Mouse (Mus musculus): ENCODE results near the gene Tenm4.

Tenm4 gene

GRCm38 (mm10) chr7:96889061-96890034, 718.3 kb downstream of the Tenm4 start:
- no peak for TF ChIP-seq GATA4 (IDR thresholded peaks at IDR 0.05; ENCODE audit: insufficient replicate concordance, low read length)

GRCm38 (mm10) chr7:96890035-96890621, 719.1 kb downstream of the Tenm4 start:
- TF ChIP-seq GATA4 (IDR thresholded peaks at IDR 0.05; ENCODE audit: insufficient replicate concordance, low read length) = no peak

DNA sequence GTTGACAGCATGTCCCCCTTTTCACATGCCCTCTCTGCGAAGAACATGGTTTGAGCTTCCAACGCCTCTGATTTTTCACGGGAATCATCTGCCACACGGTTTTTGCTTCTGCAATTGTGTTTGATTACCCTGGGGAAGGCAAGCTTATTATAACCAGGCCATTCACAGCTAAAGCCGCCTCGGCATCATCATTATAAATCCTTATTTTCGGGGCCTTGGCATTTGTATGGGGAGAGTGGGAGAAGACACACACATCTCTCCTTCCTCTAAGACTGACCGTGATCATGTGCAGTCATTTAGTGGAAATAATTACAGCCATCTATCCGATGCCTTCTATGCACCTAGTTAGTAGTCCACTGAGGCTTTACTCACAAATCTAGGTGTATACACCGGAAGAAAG, 719.9 kb downstream of the Tenm4 start:
- no peak for TF ChIP-seq GATA4 (IDR thresholded peaks at IDR 0.05; ENCODE audit: insufficient replicate concordance, low read length)

DNA sequence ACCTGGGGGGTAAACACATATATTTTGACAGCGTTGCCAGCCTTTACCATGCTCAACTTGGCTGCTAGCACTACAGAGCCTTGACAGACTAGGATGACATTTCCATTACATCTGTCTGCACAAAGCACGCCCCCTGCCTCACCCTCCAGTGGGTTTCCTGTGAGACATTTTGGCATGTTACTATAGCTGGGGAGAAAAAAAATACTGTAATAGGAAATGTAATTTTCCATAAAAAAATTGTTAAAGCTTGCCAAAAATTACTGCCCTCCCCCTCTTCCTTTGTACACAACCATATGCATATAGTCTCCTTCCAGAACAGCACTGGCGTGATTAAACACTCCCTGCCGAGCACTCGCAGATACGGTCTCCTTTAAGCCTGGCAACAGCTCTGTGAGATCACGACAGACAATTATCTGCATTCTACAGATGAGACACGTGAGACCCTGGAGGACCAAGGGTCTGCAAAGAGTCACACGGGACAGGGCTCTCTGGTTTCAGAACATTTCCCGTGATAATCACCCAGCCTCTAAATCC, 728.1 kb downstream of the Tenm4 start:
- no peak for TF ChIP-seq GATA4 (IDR thresholded peaks at IDR 0.05; ENCODE audit: insufficient replicate concordance, low read length)

DNA sequence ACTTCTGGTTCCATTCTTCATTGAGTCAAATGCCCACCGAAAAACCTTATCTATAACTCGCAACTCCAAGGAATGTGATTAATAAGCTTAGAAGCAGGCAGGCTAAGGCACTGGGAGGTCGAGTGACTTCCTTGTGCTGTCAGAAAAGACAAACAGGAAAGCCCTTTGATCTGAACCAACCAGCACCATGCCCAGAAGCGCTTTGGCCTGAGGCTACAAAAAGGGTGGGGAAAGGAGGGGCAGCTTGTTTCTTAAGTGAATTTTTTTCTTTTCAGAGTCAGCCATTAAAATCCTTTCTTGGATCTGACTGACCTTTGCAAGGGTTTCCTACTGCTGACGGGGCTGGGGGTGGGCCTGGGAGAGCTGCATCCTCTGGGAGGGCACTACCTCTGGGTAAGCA, 731.1 kb downstream of the Tenm4 start:
- no peak for TF ChIP-seq GATA4 (IDR thresholded peaks at IDR 0.05; ENCODE audit: insufficient replicate concordance, low read length)

- TF ChIP-seq GATA4 (IDR thresholded peaks at IDR 0.05; ENCODE audit: insufficient replicate concordance, low read length) = no peak
These were observed 732.3 kb downstream of the Tenm4 start for GRCm38 (mm10) chr7:96903088-96903985.

- TF ChIP-seq GATA4 (IDR thresholded peaks at IDR 0.05; ENCODE audit: insufficient replicate concordance, low read length) = no peak
These were observed 733.4 kb downstream of the Tenm4 start for GRCm38 (mm10) chr7:96904442-96904841.

DNA sequence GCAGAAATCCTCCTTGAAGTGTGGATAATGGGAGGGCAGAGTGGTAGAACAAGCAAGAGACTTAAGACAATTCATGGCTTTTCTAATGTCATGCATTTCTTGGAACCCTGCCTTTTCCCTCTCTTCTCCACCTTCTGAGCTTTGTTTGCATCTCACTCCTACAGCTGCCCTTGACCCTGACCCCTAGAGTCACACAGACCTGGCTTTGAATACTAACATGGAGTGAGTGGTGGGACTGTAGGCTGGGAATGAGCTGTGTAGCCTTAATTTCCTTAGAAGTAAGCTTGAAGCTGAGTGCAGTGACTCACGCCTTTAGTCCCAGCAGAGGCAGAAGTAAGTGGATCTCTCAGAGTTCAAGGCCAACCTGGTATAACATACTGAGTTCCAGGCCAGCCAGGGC, 733.9 kb downstream of the Tenm4 start:
- no peak for TF ChIP-seq GATA4 (IDR thresholded peaks at IDR 0.05; ENCODE audit: insufficient replicate concordance, low read length)

DNA sequence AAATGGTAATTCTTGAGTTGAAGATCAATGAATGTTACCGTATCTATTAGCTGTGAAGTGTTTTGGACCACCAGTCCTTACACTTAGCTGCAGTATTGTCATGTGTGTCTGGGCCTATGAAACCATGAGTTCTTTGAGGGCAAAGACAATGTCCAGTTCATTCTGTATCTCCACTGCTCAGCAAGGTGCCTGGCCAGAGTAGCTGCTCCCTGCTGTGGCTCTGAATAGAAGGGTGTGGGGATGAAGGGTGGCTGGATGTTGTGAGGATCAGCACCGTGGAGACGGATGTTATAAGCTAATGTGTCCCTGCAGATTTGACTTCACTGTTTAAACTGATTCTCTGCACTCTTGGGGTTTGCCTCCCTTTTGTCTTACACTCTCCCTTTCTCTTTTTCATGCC, 734.4 kb downstream of the Tenm4 start:
- TF ChIP-seq GATA4 (IDR thresholded peaks at IDR 0.05; ENCODE audit: insufficient replicate concordance, low read length) = no peak

DNA sequence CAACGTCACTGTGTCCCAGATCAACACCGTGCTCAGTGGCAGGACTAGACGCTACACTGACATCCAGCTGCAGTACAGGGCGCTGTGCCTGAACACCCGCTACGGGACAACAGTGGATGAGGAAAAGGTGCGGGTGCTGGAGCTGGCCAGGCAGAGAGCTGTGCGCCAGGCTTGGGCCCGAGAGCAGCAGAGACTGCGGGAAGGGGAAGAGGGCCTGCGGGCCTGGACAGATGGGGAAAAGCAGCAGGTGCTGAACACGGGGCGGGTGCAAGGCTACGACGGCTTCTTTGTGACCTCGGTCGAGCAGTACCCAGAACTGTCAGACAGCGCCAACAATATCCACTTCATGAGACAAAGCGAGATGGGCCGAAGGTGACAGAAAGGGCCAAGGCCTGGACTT, 735.2 kb downstream of the Tenm4 start:
- no peak for TF ChIP-seq GATA4 (IDR thresholded peaks at IDR 0.05; ENCODE audit: insufficient replicate concordance, low read length)

DNA sequence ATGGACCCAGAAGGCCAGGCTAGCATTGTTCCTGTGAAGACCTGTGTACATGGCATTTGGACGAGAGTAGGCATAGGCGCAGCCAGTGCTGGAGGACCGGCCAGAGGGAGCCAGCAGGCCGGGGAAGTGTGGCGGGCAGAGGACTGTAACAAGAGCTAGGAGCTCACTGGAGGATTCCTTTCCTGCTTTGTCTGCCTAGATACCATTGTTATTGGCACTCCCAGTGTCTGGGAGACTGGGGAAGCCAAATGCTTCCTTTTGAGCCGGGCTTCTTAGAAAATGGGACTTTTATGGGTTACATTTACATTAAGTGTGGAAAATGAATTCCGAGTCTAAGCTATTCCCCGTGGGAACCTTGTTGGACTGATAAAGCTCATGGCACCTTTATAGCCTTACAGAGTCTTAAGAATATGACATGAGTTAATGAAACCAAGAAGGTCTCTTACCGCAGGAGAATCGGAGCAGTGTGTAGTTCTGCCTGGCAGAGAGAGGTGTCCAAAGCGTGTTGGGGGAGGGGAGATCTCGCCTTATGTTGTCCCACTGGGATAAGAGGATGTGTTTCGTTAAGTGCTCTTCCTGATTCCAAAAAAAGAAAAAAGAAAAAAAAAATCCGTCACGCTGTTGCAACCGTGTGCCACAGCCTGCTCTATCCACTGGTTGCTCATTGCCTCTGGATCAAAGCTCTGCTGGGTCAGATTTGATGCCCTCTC, 737.1 kb downstream of the Tenm4 start:
- no peak for TF ChIP-seq GATA4 (IDR thresholded peaks at IDR 0.05; ENCODE audit: insufficient replicate concordance, low read length)

GRCm38 (mm10) chr7:96909856-96910255, 738.8 kb downstream of the Tenm4 start:
- no peak for TF ChIP-seq GATA4 (IDR thresholded peaks at IDR 0.05; ENCODE audit: insufficient replicate concordance, low read length)

DNA sequence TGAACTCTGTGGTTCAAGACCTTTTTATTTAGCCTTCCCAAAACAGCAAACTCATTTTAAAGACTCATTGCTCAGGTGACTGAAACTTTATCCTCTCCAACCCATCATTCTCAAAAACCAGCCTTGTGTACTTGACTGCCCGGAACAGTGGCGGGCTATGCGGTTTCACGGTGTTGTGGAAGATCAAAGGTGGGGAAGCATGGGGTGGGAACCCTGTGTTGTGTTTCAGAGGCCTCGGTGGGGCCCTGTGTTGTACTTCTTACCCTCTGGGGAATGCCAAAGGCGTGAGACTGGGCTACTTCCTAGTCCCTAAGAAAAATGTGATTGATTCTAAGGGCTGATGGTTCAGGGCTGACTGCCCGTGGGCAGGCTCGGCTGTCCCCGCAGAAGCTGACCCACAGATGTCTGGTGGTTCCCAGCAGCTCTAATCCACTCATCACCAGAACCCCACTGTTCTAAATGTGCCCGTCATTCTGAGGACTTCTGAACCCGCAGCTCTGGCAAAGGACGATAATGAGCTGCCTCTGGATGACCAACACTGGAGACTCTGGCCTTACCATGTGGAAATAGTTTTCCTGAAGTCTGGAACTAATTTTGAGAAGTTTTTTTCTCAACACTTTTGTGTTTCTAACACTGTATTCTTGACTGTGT, 739.4 kb downstream of the Tenm4 start:
- TF ChIP-seq GATA4 (IDR thresholded peaks at IDR 0.05; ENCODE audit: insufficient replicate concordance, low read length) = no peak

DNA sequence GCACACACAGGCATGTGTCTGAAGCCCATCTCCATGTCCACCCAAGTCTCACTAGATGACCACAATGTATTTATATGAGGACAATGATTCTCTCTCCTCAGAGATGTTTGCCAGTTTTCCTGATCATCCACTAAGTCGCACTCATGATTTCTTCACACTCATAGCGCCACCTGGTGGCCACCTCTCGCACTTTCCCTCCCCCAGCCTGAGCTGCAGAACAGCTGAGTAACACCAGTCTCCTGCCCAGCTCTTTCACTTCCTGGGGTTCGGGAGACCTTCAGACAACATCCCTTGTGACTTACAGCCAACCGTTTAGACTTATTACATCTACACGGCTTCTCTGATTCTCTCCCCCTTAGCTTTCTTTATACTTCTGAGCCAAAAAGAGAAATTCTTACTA, 743.0 kb downstream of the Tenm4 start:
- no peak for TF ChIP-seq GATA4 (IDR thresholded peaks at IDR 0.05; ENCODE audit: insufficient replicate concordance, low read length)
